Mouse (Mus musculus) heart, adult 2 months (tissue): ENCODE results near the gene Rnf40.

Source experiments
- EP300 ChIP-seq: fragments of 200-500 bp; IDR thresholded peaks from 2 replicates; pipeline ENCODE4 v1.6.1; 2011; ENCODE audit warnings: low read depth, low read length, control low read depth; ENCODE audit not compliant: insufficient read depth
- POLR2A ChIP-seq: fragments of 200-500 bp; IDR thresholded peaks from 2 replicates; pipeline ENCODE4 v1.6.1; 2011; ENCODE audit warnings: mild to moderate bottlenecking, low read depth, low read length, control low read depth; ENCODE audit not compliant: insufficient read depth

DNA sequence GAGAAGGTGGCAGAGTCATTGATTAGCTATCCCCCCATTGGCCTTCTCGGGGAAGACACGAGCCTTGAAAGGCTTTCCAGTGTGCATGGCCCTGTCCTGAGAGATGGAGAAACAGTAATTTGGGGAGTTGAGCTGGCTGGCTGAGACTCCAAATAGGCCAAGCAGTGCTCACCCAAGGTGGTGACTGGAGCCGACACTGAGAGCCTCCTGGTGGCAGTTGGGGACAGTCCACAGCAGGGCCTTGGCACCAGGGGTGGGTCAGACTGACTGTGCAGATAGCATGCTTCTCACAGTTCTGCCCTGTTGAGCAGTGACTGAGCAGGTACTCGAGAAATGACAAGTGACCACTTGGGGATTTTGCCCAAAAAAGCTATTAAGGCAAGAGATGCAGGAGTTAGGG lies 13.2 kb downstream of the Rnf40 start:
- no peak for TF ChIP-seq EP300
- TF ChIP-seq POLR2A: no peak
